Comparison of ENCODE assay signal across 19 mouse cellular contexts in the genomic region with DNA sequence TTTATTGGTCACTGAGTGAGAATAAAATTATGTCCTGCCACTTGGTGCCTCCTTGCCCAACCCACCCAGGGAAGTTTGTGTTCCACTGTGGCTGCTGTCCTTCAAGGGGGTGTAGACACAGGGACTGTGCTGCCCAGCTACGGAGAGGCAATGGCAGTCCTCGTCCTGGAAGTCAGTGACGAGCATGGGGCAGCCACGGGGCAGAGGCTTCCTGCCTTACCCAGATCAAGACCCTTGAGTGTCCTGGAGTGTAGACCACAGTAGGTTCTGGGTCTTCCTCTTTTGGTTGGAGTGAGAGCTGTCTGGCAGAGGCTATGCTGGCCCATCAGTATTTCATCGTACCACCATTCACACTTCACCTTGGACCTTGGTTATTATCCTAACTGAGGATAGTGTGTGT.
"Had no signal": no experiment of that assay in that cellular context is flagged by ENCODE, and none has a peak within 500 bp of the region (broad histone marks: within the 10 kb centered on the region; RNA-seq: fewer than 3 reads in every experiment).

No protein-coding gene starts in this region.

- H3K27me3 ChIP-seq: liver, embryonic 15.5 days; lung, embryonic 15.5 days; midbrain, embryonic 12.5 days; neural tube, embryonic 13.5 days; neural tube, embryonic 15.5 days; stomach, embryonic 15.5 days had no signal

- H3K36me3 ChIP-seq: liver, embryonic 15.5 days; lung, embryonic 15.5 days; midbrain, embryonic 10.5 days; midbrain, embryonic 12.5 days; neural tube, embryonic 13.5 days; neural tube, embryonic 15.5 days; stomach, embryonic 15.5 days had no signal

- H3K4me3 ChIP-seq: liver, embryonic 15.5 days; lung, embryonic 15.5 days; midbrain, embryonic 10.5 days; midbrain, embryonic 12.5 days; myocyte; neural tube, embryonic 13.5 days; neural tube, embryonic 15.5 days; stomach, embryonic 15.5 days had no signal

- H3K9me3 ChIP-seq: liver, embryonic 15.5 days; lung, embryonic 15.5 days; midbrain, embryonic 10.5 days; midbrain, embryonic 12.5 days; neural tube, embryonic 13.5 days; neural tube, embryonic 15.5 days; stomach, embryonic 15.5 days had no signal

- H3K4me1 ChIP-seq: liver, embryonic 15.5 days; stomach, embryonic 15.5 days had no signal

- DNase-seq: liver, postnatal 0 days; lung, adult 2 months; lung, postnatal 14 days; lung, postnatal 36 days; midbrain, embryonic 14.5 days; right cerebral cortex, postnatal 14 days; thymus, adult 2 months; thymus, postnatal 25 days; thymus, postnatal 4 days had no signal

- ATAC-seq: liver, postnatal 0 days; lung, postnatal 0 days; midbrain, embryonic 16.5 days had no signal
